Mouse (Mus musculus) induced T-regulatory cell, adult 2 months (primary cell): ENCODE measurements around the gene Sigirr.

Experiments used
- DNase-seq: peaks from one replicate; pipeline ENCODE4 v3.0.0-alpha.2; 2012; ENCODE audit warnings: low read depth

The Sigirr gene

DNA sequence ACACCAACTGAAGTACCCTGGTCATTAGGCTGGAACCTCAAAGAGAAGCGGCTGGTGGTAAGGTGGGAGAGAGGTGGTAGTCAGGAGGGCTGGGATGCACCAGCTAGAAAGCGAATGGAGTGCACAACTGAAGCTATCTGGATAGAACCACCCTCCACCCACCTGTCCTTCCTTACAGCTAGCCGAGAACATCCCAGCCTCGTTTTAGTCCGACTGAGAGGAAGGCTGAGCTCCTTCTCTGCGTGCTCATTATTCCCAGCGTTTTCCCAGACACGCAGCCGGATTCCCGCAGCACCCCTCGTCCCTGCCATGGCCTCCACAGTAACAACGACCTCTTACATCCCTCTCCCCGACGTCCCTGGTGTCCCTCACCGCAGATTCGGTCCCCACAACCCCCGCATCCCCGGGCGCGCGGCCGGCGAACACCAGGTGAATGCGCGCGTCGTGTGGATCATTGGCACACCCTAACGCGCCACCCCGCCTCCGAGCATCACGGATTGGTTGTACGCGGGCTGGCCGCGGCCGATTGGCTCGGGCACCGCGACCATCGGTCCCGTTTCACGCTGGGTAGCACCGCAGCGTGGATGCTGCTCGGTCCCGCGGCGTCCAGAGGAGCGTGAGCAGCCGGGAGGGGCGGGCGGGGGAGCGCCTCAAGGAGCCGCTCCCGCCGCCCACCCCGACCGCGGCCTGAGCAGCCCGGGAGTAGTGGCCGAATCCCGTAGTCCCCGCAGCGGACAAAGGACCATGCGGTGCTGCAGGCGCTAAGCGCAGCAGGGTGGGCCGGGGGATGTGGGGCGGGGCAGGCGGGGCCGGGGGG is 39.7 kb downstream of the Sigirr start, which contains the start of gene B4galnt4:
B4galnt4 (plus strand) TSS at position 679 of the 817 bp plus-strand sequence.
- peak; percentile 88 for DNase-seq

DNA sequence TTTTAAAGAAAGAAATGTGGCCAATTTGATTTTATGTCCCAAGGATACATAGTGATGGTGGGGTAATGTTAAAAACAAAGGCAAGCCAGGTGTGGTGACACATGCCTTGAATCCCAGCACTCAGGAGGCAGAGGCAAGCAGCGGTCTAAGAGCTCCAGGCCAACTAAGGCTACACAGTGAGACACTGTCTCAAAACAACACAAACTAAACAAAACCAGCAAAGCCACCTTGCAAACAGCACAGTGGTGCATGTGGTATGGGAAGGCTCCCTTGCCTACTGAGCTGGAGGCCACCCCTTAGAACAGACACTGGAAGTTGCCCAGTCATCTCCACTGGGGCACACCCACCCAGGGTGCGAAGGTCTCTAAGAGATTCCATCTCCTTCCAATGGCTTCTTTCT is 40.4 kb downstream of the Sigirr start:
- peak; percentile 56 for DNase-seq

DNA sequence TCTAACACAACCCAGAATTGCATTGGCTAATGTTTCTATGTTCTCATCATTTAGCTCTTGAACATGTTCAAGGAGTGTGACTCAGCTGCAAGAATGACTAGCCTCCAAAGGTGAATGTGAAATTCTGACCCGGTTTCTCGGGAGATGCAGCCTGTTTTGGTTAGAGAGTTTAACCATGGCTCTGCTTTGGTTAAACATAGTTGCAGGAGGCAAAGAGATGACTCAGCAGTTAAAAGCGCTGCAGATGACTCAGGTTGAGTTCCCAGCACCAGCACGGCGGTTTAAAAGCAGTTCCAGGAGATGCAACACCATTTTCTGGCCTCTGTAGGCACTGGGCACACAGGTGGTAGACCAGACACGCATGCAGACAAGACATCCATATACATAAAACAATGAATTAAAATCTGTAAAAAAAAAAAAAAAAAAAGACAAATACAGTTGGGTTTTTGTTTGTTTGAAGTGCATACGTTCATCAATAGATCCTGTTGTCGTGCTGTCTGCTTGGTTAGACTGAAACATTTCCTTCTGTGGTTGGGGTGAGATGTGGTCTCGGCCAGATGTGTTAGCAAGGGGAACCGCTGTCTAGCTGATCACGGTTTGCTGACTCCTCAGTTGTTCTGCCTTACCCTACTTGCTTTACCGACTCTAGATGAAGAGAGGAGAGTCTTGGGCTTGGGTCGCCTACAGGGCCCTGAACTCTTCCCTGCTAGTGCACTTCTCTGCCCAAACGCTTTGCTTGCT is 41.6 kb downstream of the Sigirr start:
- DNase-seq: peak; percentile 88

- no peak for DNase-seq
Observed at GRCm38 (mm10) chr7:141057541-141057940, 42.8 kb downstream of the Sigirr start.

GRCm38 (mm10) chr7:141056976-141057375 is 43.4 kb downstream of the Sigirr start:
- no peak for DNase-seq

DNA sequence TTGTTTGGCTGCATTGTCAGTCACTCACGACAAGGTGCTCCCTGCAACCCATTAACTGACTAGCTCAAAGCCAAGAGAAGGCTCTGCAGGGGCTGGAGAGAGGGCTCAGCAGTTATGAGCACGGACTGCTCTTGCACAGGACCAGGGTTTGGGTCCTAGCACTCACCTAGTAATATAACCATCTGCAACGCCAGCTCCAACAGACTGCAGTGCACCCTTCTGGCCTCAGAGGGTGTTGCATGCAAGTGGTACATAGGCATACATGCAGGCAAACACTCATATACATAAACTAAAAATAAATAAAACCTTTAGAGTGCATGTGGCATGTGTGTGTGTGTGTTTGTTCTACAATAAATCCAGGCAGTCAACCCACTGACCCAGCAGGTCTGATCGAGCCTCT is 44.6 kb downstream of the Sigirr start:
- DNase-seq: no peak

DNA sequence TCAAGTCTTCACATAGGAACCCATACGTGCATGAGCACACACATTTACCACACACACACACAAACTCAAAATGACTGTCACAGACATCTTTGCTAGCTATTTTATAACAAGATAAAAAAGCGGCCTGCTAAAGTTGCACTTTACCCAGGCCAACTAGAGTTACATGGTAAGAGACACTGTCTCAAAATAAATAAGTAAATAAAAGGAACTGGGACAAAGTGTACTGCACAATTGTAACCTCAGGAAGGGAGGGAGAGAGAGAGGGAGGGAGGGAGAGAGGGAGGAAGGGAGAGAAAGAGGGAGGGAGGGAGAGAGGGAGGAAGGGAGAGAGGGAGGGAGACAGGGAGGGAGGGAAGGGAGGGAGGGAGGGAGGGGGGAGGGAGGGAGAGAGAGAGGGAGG is 48.0 kb downstream of the Sigirr start:
- DNase-seq: no peak

DNA sequence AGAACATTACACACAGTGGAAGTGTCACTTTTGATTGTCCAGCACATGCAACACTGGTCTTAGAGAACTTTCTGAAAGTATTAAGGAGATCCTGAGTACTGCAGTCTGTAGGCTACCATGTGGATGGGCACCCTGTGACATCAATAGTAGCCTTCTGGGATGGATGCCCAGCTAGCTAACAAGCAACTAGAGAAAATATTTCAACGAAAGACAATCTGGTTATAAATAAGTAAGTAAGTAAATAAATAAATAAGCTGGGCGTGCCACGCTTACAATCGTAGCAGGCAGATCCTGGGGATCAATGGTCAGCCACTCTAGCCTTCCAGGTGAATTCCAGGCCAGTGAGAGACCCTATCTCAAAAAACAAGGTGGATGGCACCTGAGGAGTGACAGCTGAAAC is 48.4 kb downstream of the Sigirr start:
- DNase-seq: no peak

GRCm38 (mm10) chr7:141051060-141051685 is 49.2 kb downstream of the Sigirr start:
- DNase-seq: no peak

DNA sequence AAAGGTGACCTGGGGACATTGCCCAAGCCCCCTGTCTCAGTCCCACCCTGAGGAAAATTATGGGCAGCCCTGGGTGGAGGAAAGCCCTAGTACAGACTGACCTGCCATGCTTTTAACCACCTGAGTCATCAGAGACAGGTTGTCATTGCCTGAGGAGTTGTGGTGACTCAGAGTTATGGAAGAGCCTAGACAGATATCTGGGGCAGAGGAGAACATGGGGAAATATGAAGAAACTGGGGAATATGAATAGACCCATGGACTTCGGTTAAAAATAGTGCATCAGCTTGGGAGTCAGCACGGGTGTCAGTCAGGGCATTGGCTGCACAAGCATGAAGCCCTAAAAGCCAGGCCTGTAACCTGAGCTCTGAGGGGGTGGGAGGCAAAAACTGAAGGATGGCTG is 51.0 kb downstream of the Sigirr start:
- DNase-seq: no peak

DNA sequence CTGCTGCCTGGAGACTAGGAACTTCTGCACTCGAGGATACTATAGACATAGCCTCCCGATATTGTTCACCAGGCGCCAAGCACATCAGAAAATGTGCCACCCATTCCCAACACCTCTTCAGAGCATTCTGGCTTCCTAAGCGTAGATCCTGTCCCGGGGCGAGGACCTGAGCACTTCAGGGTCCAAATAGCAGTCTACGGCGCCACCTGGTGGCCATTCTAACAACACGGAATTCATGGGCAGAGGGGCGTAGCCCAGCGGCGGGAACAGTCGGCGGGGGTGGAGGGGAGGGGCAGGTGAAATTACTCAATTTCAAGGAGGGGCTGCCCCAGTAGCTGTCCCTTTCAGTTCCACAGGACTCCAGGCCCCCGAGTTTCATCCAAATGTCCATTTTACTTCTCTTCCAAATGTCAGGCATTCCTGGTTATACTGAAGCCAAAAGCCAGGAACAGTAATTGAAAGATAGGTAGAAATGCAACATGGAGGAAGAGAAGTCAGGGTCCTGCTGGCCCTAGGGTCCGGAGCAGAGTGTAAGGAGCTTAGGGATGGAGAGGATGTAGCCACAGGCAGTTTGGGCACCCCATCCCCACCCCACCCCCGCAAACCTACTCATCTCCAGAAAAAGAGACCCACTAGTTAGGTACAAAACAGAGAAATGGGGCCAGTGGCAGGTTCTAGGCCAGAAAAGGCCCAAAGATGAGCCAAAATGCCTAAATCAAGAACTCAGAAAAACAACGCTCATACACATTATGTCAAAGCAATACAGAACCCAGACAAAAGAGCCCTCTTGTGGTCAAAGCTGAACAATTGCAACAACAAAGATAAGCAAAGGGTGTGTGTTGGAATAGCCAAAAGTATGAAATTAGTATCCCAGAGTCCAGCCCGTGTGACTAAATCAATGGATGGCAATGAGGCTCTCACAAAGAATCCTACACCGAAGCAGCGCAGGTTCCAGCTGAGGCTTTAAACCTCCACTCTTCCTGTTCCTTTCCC is 51.9 kb downstream of the Sigirr start:
- peak; percentile 96 for DNase-seq

GRCm38 (mm10) chr7:141047581-141048225 is 52.7 kb downstream of the Sigirr start:
- no peak for DNase-seq

GRCm38 (mm10) chr7:141046931-141047580 is 53.3 kb downstream of the Sigirr start:
- DNase-seq: peak; percentile 51

DNA sequence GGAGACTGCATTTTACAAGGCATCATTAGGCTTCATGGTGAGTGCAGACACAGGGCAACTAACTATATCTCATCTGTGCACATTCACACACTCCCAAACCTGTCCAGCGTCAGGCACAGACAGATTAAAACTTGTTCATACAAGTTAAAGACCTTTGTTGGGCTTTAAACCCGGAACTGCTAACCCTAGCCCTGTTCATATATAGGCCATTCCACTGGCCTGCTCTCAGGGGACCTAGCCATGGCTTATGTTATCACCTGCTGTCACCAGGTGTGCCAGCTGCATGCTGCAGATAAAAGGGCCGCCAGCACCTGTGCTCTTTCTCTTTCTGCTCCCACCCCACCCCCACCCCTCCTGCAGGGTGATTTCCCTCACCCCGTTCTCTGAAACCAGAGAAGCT is 57.8 kb downstream of the Sigirr start:
- DNase-seq: no peak

- DNase-seq: no peak
Observed at GRCm38 (mm10) chr7:141041661-141042060, 58.7 kb downstream of the Sigirr start.
